Mouse (Mus musculus) cerebellum, adult 2 months (tissue): ENCODE measurements around the gene 1700069L16Rik.

ENCODE experiments used
- CTCF ChIP-seq: fragments of 200-500 bp; IDR thresholded peaks from 2 replicates; pipeline ENCODE4 v1.5.1; 2011; ENCODE audit warnings: low read depth, mild to moderate bottlenecking, control low read depth, low read length, moderate library complexity, borderline replicate concordance; ENCODE audit not compliant: insufficient read depth
- POLR2A ChIP-seq: fragments of 200-500 bp; IDR thresholded peaks from 2 replicates; pipeline ENCODE4 v1.6.1; 2011; ENCODE audit warnings: low read length, control low read depth, borderline replicate concordance; ENCODE audit not compliant: insufficient read depth

DNA sequence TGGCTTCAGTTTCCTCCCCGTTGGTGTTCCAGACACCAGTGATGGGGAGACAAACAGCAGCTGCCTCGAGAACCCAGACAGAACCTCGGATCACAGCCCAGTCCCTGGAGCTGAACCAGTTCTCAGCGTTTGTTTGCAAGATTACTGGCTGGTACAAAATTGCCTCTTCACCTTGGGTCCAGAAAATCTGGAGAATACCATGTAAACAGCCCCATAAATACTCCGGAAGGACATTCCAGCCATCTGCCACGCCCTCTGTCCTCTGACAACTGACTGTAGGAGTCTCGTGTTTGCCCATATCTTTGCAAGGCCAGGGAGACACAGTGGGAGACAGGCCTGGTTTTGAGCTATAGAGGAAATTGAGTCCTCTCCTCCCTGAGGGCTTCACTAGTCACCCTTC is 49.7 kb downstream of the 1700069L16Rik start:
- no peak for TF ChIP-seq POLR2A
- TF ChIP-seq CTCF = no peak
